Mouse (Mus musculus) adrenal gland, postnatal 0 days (tissue): ENCODE measurements around the gene Nampt. TPM values are rescaled to one million over a fixed set of nuclear protein-coding genes. Genes with fewer than 3 reads are reported as not detected.

Source experiments
- polyA plus RNA-seq: library from polyadenylated mRNA; unstranded; fragments of >200 nt; fragmentation: Nextera tagmentation; extraction: Ambion mirVana; gene quantifications from 2 replicates; pipeline ENCODE4 v1.2.1, GENCODE M21; 2015

The Nampt gene
- polyA plus RNA-seq: 21.2 and 29.0 TPM in 2 replicates

DNA sequence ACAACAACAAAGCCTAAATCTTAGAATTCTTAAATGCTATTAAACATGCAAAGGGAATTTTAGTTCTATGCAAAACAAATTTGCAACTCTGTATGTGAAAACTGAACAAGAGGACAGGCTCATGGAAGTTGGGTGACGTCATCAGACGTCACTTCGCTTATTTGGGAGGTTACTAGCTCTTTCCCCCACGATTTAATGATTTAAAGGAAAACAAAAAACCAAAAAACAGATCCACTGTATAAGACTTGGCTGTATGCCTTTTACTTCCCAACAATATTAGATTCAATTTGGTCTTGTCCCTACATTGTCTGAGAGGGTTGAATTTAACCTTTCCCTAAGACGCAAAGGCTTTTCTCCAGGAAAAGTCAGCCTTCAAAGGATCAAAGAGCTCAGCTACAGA, at the start of gene Nampt:
TSS of gene Nampt (plus strand) at position 130 of the 400 bp plus-strand sequence.

Other genes with a start within 250 kb of the Nampt start
- gene Sypl, start 134.3 kb downstream of the Nampt start, polyA plus RNA-seq: 67.8 and 103 TPM in 2 replicates